Mouse (Mus musculus): ENCODE data around the gene Eno3.
A peak's percentile ranks its signal among the peaks of the same experiment; 100 is the strongest.

Eno3 gene

GRCm38 (mm10) chr11:70656964-70657363 is at the start of gene Eno3:
Gene Eno3 (plus strand): TSS chr11:70657202.
- DNase-seq: peak; percentile 45

GRCm38 (mm10) chr11:70607611-70608010 is 49.4 kb upstream of the Eno3 start:
- DNase-seq: no peak

- peak; percentile 31 for DNase-seq
Measured at GRCm38 (mm10) chr11:70608381-70609066, 48.5 kb upstream of the Eno3 start.

GRCm38 (mm10) chr11:70610752-70611151 is 46.2 kb upstream of the Eno3 start:
- no peak for DNase-seq

GRCm38 (mm10) chr11:70612505-70612904 is 44.5 kb upstream of the Eno3 start:
- DNase-seq: no peak

GRCm38 (mm10) chr11:70615074-70615473 is 41.9 kb upstream of the Eno3 start:
- DNase-seq: peak; percentile 80

- DNase-seq: no peak
Measured at GRCm38 (mm10) chr11:70615516-70616093, 41.4 kb upstream of the Eno3 start, which contains the start of gene 4930544D05Rik. Gene 4930544D05Rik (plus strand): TSS chr11:70615848.

GRCm38 (mm10) chr11:70619101-70619500 is 37.9 kb upstream of the Eno3 start, which contains the start of gene Chrne:
Gene Chrne (minus strand): TSS chr11:70619216.
- no peak for DNase-seq

- peak; percentile 50 for DNase-seq
Measured at GRCm38 (mm10) chr11:70621972-70622814, 34.8 kb upstream of the Eno3 start.

GRCm38 (mm10) chr11:70623053-70623742 is 33.8 kb upstream of the Eno3 start:
- DNase-seq: no peak

- DNase-seq: peak; percentile 77
Measured at GRCm38 (mm10) chr11:70625473-70625872, 31.5 kb upstream of the Eno3 start.

- no peak for DNase-seq
Measured at GRCm38 (mm10) chr11:70626877-70627276, 30.1 kb upstream of the Eno3 start.

GRCm38 (mm10) chr11:70628431-70628830 is 28.6 kb upstream of the Eno3 start:
- DNase-seq: no peak

- DNase-seq: peak; percentile 47
Measured at GRCm38 (mm10) chr11:70629557-70629956, 27.4 kb upstream of the Eno3 start.

GRCm38 (mm10) chr11:70630129-70630528 is 26.9 kb upstream of the Eno3 start:
- DNase-seq: no peak

GRCm38 (mm10) chr11:70635601-70636000 is 21.4 kb upstream of the Eno3 start:
- no peak for DNase-seq

- no peak for DNase-seq
Measured at GRCm38 (mm10) chr11:70637764-70638163, 19.2 kb upstream of the Eno3 start.

GRCm38 (mm10) chr11:70638293-70638692 is 18.7 kb upstream of the Eno3 start:
- DNase-seq: no peak

GRCm38 (mm10) chr11:70638714-70639278 is 18.2 kb upstream of the Eno3 start, which contains the start of gene Gp1ba:
Gene Gp1ba (plus strand): TSS chr11:70639122.
- DNase-seq: peak; percentile 75

- DNase-seq: no peak
Measured at GRCm38 (mm10) chr11:70639976-70640375, 17.0 kb upstream of the Eno3 start.

- no peak for DNase-seq
Measured at GRCm38 (mm10) chr11:70641241-70641640, 15.8 kb upstream of the Eno3 start.

- no peak for DNase-seq
Measured at GRCm38 (mm10) chr11:70643051-70643450, 14.0 kb upstream of the Eno3 start.
